Mouse (Mus musculus) lung, embryonic 14.5 days (tissue): Measurements from ENCODE around the gene Hectd1. TPM values are rescaled to one million over a fixed set of nuclear protein-coding genes. Genes with fewer than 3 reads are reported as not detected.

Experiments used
- ATAC-seq: fragments of 200-750 bp; cut with Nextera tagmentation; 2 replicates; pipeline ENCODE4 v1.8.0; 2017; ENCODE audit warnings: mild to moderate bottlenecking, moderate TSS enrichment, moderate library complexity; ENCODE audit not compliant: insufficient read depth
- DNase-seq: peaks from one replicate; pipeline ENCODE4 v3.0.0-alpha.2; 2015
- H3K27ac ChIP-seq: fragments of 300-500 bp; sonication (generic); 2 replicates; pipeline ENCODE4 v1.5.1; 2014; ENCODE audit warnings: low read depth, mild to moderate bottlenecking, moderate library complexity
- H3K27me3 ChIP-seq: fragments of 300-500 bp; sonication (generic); 2 replicates; pipeline ENCODE4 v1.6.1; 2014; ENCODE audit warnings: low read length, control low read depth; ENCODE audit not compliant: insufficient read depth
- H3K36me3 ChIP-seq: fragments of 300-500 bp; sonication (generic); 2 replicates; pipeline ENCODE4 v1.6.1; 2014; ENCODE audit warnings: control low read depth; ENCODE audit not compliant: insufficient read depth
- H3K4me1 ChIP-seq: fragments of 300-500 bp; sonication (generic); 2 replicates; pipeline ENCODE4 v1.6.1; 2014; ENCODE audit warnings: antibody characterized with exemption, control low read depth; ENCODE audit not compliant: insufficient read depth
- H3K4me2 ChIP-seq: fragments of 300-500 bp; sonication (generic); 2 replicates; pipeline ENCODE4 v1.6.1; 2014; ENCODE audit warnings: mild to moderate bottlenecking
- H3K4me3 ChIP-seq: fragments of 300-500 bp; sonication (generic); 2 replicates; pipeline ENCODE4 v1.5.1; 2014; ENCODE audit warnings: low read depth, low read length
- H3K9ac ChIP-seq: fragments of 300-500 bp; sonication (generic); 2 replicates; pipeline ENCODE4 v1.6.1; 2014
- H3K9me3 ChIP-seq: fragments of 300-500 bp; sonication (generic); 2 replicates; pipeline ENCODE4 v1.6.1; 2016; ENCODE audit warnings: low read depth, low read length, control low read depth
- CTCF ChIP-seq: IDR thresholded peaks from 2 replicates; pipeline ENCODE4 v1.5.1; 2016; ENCODE audit warnings: antibody characterized with exemption, low read depth
- WGBS: fragments of 180-500 bp; shearing (Covaris S2); extraction: QIAGEN DNeasy Blood & Tissue Kit; methylation state at CpG from one replicate; pipeline ENCODE4 v1.1.7; 2014; 5-methylcytosine and 5-hydroxymethylcytosine counted together
- polyA plus RNA-seq: library from polyadenylated mRNA; unstranded; fragments of >200 nt; fragmentation: Nextera tagmentation; extraction: Ambion mirVana; gene quantifications from 2 replicates; pipeline ENCODE4 v1.2.1, GENCODE M21; 2014

Hectd1 gene
- polyA plus RNA-seq, 1 experiment from 2014 or later, result 46.8 TPM

DNA sequence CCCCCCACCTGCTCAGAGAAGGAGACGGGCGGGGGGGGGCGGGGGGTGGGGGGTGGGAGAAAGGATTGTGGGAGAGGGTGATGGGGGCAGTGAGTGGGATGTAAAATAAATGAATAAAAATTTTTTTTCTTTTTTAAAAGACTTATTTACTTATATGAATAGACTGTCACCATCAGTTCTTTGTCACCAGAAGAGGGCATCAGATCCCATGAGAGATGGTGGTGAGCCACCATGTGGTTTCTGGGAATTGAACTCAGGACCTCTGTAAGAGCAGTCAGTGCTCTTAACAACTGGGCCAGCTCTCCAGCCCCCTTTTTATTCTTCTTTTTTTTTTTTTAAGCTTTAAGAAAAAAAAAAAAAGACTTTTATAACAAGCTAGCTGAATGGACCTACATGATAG, 7.1 kb downstream of the Hectd1 start:
- H3K9ac ChIP-seq, result no peak overlapping the region
- H3K4me3 ChIP-seq, result no peak overlapping the region
- H3K4me2 ChIP-seq, result no peak overlapping the region
- TF ChIP-seq CTCF, result no peak
- DNase-seq (no peak), ATAC-seq (no peak)
- H3K36me3 ChIP-seq, result peaks cover 23% of the 10 kb centered on the region
- no peaks in the 10 kb centered on the region for H3K4me1 ChIP-seq
- 82% methylated on average over 3 of the region's 3 CpGs for WGBS
- H3K27ac ChIP-seq, result no peak overlapping the region
- no peaks in the 10 kb centered on the region for H3K9me3 ChIP-seq
- no peaks in the 10 kb centered on the region for H3K27me3 ChIP-seq

DNA sequence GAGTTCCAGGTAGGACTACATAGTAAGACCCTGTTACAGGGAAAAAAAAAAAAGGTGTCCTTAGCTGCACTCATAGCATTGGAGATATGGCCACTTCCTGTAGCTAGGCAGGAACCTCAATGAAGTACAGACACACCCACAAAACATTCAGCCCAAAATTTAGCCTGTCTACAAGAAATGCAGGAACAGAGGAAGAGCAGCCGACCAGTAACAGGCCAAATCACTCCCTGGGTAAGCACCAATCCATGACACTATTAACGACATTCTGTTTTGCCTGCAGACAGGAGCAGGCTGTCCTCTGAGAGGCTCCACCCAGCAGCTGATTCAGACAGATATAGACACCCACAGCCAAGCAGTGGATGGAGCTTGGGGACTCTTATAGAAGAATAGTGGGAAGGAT, 8.1 kb downstream of the Hectd1 start:
- DNase-seq (peak; percentile 8), ATAC-seq (no peak; the same call in 1 of the 2 replicates)
- Histone ChIP-seq H3K4me2 (no peak overlapping the region), H3K4me1 (no peaks in the 10 kb centered on the region), H3K9ac (no peak overlapping the region), H3K27ac (no peak overlapping the region), H3K4me3 (no peak overlapping the region), H3K36me3 (peaks cover 23% of the 10 kb centered on the region), H3K9me3 (no peaks in the 10 kb centered on the region), H3K27me3 (no peaks in the 10 kb centered on the region)
- 33% methylated on average over 2 of the region's 2 CpGs for WGBS
- no peak for TF ChIP-seq CTCF

DNA sequence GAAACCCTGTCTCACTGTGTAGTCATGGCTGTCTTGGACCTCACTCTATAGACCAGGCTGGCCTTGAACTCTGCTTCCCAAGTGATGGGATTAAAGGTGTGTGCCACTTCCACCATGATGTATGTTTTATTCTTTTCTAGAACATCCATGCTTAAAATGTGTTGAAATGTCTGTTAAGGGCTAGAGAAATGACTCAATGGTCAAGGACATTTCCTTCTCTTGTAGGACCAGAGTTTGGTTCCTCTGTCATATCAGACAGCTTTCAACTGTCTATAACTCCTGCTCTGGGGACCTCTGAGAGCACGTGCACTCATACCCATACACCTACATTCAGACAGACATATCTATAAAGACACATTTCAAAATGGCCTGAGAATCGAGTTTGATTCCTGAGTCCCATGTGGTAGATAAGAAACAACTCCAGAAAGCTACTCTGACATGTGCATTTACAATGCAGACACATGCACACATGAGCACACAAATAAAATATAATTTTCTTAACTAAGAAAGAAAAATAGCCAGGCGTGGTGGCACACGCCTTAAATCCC, 9.3 kb downstream of the Hectd1 start:
- no peak for TF ChIP-seq CTCF
- no peak overlapping the region for H3K4me3 ChIP-seq
- no peak overlapping the region for H3K4me2 ChIP-seq
- no peaks in the 10 kb centered on the region for H3K27me3 ChIP-seq
- WGBS, result 87% methylated on average over 4 of the region's 4 CpGs
- peaks cover 20% of the 10 kb centered on the region for H3K36me3 ChIP-seq
- no peak overlapping the region for H3K27ac ChIP-seq
- no peak overlapping the region for H3K9ac ChIP-seq
- H3K9me3 ChIP-seq, result no peaks in the 10 kb centered on the region
- no peak for DNase-seq
- H3K4me1 ChIP-seq, result no peaks in the 10 kb centered on the region
- no peak for ATAC-seq

DNA sequence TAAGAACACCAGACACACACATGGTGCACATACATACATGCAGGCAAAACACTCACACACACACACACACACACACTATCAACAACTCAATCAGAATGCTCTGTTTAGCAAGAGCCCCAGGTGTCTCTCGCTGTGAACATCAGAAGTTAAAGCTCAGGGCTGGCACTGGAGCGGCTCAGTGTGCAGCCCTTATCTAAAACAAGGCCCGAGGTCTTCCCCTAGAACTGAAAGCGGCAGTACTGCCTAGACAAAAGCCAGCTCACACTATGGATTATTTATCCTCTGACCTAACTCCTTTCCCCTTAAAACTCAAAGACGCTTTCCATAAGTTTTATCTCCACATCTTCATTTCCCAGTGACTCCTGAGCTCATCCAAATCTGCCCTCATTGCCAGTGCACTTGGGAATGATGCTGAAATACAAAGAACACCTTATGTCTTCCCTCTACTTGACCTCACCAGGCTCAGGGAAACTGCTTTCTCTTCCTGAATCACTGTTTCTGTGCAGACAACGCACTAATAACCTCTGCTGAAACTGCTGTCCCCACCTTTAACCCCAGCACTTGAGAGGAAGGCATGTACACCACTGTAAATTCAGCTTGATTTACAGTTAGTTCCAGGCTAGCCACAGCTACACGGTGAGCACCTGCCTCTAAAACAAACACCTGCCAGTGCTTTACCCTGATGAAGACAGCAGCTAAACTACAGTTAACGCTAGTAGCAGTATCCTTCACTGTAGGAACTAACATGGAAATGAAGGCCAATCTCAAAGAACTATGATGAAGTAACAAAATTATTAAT, 11.3 kb downstream of the Hectd1 start:
- ATAC-seq (no peak), DNase-seq (no peak)
- Histone ChIP-seq H3K9me3 (no peaks in the 10 kb centered on the region), H3K4me2 (no peak overlapping the region), H3K4me3 (no peak overlapping the region), H3K36me3 (0 out of 2 replicates have a peak, but pooled peaks cover 14% of the 10 kb centered on the region), H3K4me1 (no peaks in the 10 kb centered on the region), H3K9ac (no peak overlapping the region; the same call in 1 of the 2 replicates), H3K27me3 (no peaks in the 10 kb centered on the region), H3K27ac (no peak overlapping the region)
- WGBS, result 52% methylated on average over 8 of the region's 8 CpGs
- no peak for TF ChIP-seq CTCF

DNA sequence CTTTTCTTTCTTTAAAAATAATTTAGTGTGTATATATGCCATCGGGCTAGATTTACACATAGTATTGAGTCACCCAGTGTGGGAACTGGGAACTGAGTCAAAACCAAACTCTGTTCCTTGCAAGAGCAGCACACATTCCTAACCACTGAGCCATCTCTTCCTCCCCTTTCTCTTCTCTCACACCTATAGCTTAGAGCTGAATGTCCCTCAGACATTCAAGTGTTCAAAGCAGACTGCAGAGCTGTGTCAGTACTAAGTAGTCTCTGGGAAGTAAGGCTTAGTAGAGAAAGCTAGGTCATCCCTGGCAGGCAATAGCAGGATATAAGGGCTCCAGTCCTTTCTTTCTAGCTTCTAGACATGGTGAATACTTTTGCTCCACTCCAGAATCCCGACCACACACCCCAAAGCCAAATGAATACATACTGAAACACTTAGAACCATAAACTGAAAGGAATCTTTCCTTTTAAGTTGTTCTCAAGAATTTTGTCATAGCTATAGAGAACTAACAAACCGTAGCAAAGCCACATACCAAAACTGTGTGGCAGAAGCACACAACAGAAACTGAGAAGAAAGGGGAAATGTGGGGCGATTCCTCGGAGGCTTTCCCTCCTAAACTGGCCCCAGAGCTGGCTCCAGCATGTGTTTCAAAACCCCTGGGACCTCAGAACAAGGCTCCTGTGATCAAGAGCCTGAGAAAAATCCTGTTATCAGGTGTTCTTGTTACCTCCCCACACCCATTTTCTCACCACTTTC, 17.8 kb downstream of the Hectd1 start:
- no peak for ATAC-seq
- Histone ChIP-seq H3K9ac (no peak overlapping the region), H3K9me3 (no peaks in the 10 kb centered on the region), H3K4me2 (no peak overlapping the region), H3K36me3 (0 out of 2 replicates have a peak, but pooled peaks cover 13% of the 10 kb centered on the region), H3K4me1 (no peaks in the 10 kb centered on the region), H3K27ac (no peak overlapping the region), H3K4me3 (no peak overlapping the region), H3K27me3 (no peaks in the 10 kb centered on the region)
- DNase-seq, result no peak
- 85% methylated on average over 5 of the region's 5 CpGs for WGBS
- no peak for TF ChIP-seq CTCF

DNA sequence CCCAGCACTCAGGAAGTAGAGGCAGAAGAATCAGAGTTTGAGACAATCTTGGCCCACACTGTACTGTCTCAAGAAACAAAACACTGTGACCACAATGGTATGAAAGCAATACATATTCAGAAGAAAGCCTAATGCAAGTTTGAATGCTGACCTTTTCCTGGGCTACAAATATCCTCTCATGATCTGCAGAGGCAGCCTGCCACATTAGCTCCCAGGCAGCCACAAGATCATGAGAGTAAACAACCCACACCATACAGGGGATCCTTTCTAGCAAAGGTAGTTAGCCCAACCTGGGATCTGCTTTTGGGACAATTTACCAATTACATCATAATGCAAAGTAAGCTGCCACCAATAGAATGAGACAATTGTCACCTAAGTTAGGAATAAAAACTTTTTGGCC, 18.8 kb downstream of the Hectd1 start:
- DNase-seq (no peak), ATAC-seq (no peak)
- H3K4me3 ChIP-seq, result no peak overlapping the region
- no peaks in the 10 kb centered on the region for H3K27me3 ChIP-seq
- no peaks in the 10 kb centered on the region for H3K4me1 ChIP-seq
- no peak overlapping the region for H3K27ac ChIP-seq
- no peak overlapping the region for H3K9ac ChIP-seq
- H3K36me3 ChIP-seq, result peaks cover 19% of the 10 kb centered on the region
- H3K4me2 ChIP-seq, result no peak overlapping the region
- no peaks in the 10 kb centered on the region for H3K9me3 ChIP-seq
- no peak for TF ChIP-seq CTCF

DNA sequence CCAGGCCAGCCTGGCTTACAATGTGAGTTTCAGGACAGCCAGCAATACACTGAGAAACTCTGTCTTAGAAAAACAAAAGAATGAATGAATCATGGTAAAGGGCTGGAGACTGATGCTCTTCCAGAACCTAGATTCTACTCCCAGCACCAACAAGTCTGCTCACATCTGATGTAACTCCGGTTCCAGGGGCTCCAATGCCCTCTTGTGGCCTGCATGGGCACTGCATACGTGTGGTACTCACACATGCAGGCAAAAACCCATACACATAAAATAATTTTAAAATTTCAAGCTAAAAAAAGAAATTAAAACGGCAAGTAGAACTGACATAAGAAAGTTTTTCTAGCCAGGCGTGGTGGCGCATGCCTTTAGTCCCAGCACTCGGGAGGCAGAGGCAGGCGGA, 44.5 kb downstream of the Hectd1 start:
- no peaks in the 10 kb centered on the region for H3K4me1 ChIP-seq
- H3K27ac ChIP-seq, result no peak overlapping the region
- peak; percentile 60 for TF ChIP-seq CTCF
- no peak for ATAC-seq
- H3K9ac ChIP-seq, result no peak overlapping the region
- 91% methylated on average over 7 of the region's 7 CpGs for WGBS
- H3K4me3 ChIP-seq, result no peak overlapping the region
- no peaks in the 10 kb centered on the region for H3K9me3 ChIP-seq
- H3K27me3 ChIP-seq, result no peaks in the 10 kb centered on the region
- no peak overlapping the region for H3K4me2 ChIP-seq
- peaks cover 88% of the 10 kb centered on the region for H3K36me3 ChIP-seq
- peak; percentile 57 for DNase-seq
